Mouse (Mus musculus): ENCODE measurements around the gene Oas1a. TPM values are rescaled to one million over a fixed set of nuclear protein-coding genes. Genes with fewer than 3 reads are reported as not detected.
"Not testable (repeated sequence)": the region's sequence is repeated elsewhere in the genome, so short reads cannot be mapped to it uniquely, and the experiment has no call there.

Gene Oas1a
- polyA plus RNA-seq (2015; fragmentation: Nextera tagmentation; extraction: Ambion mirVana) = 0.88 and 0.96 TPM in 2 replicates

GRCm38 (mm10) chr5:120906791-120907733 is at the start of gene Oas1a:
TSS of gene Oas1a (minus strand) at chr5:120907521.
- WGBS = 39% methylated on average over 9 of the region's 12 CpGs

GRCm38 (mm10) chr5:120953974-120954373 is 46.7 kb upstream of the Oas1a start:
- Histone ChIP-seq H3K4me2 (no peak overlapping the region), H3K27ac (replicated peaks) (no peak overlapping the region), H3K36me3 (no peaks in the 10 kb centered on the region), H3K4me3 (no peak overlapping the region), H3K27me3 (no peaks in the 10 kb centered on the region), H3K9ac (no peak overlapping the region), H3K4me1 (replicated peaks) (no peaks in the 10 kb centered on the region), H3K9me3 (no peaks in the 10 kb centered on the region)
- 18% methylated on average over 5 of the region's 5 CpGs for WGBS
- no peak for ATAC-seq (ENCODE audit: low read depth)

More at GRCm38 (mm10) chr5:120906791-120907733, at the start of gene Oas1a:
- not testable (repeated sequence) for H3K27me3 ChIP-seq; H3K36me3 ChIP-seq; H3K4me1 ChIP-seq (replicated peaks); H3K27ac ChIP-seq (replicated peaks); H3K4me2 ChIP-seq; H3K4me3 ChIP-seq; H3K9ac ChIP-seq; H3K9me3 ChIP-seq; ATAC-seq (ENCODE audit: low read depth)

DNA sequence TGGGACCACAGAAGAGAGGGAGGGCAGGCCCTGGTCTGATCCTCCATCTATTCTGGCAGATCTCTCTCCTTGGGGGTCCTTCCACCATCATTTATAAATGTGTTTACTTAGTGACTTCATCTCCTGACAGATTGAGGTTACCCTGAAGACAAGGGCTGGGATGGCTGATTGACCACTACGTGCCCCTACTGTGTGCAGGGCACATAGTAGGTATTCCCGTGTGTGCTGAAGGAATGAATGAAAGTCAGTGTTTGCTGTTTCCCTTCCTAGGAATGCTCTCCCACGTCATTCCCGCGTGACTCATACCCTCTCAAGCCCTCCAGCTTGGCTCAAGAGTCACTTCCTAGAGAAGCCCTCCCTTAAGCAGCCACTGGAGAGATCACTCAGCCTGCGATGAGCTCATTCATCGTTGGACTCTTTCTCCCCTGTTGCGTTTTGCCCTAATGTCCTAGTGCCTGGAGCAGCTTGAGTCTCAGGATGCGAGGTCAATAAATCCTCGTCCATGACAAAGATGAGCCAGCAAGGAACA is 45.0 kb upstream of the Oas1a start:
- Histone ChIP-seq H3K4me3 (no peak overlapping the region), H3K27ac (replicated peaks) (no peak overlapping the region), H3K4me2 (no peak overlapping the region), H3K9me3 (no peaks in the 10 kb centered on the region), H3K4me1 (replicated peaks) (no peaks in the 10 kb centered on the region), H3K27me3 (no peaks in the 10 kb centered on the region), H3K36me3 (no peaks in the 10 kb centered on the region), H3K9ac (no peak overlapping the region)
- 65% methylated on average over 10 of the region's 10 CpGs for WGBS
- no peak for ATAC-seq (ENCODE audit: low read depth)

DNA sequence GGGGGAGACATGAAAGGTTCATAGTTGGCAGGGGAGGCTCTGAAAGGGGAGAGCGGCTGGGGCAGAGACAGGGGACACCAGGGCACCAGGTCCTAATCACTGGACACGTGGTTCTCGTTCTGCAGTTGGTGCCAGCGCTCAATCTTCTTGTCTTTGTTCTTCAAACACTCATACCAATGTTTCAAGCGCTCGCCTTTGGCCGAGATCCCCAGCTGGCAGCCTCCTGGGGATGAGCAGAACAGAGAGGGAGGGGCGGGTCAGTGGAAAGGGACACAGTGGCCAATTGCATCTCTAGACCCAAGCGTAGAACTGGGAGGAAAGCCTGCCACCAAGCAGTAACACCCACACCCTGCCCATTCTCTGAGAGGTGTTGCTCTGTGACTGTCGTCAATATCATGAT is 34.8 kb upstream of the Oas1a start:
- Histone ChIP-seq H3K4me1 (replicated peaks) (no peaks in the 10 kb centered on the region), H3K9me3 (no peaks in the 10 kb centered on the region), H3K27me3 (no peaks in the 10 kb centered on the region), H3K27ac (replicated peaks) (no peak overlapping the region), H3K4me2 (no peak overlapping the region), H3K9ac (no peak overlapping the region), H3K4me3 (no peak overlapping the region), H3K36me3 (no peaks in the 10 kb centered on the region)
- no peak for ATAC-seq (ENCODE audit: low read depth)
- WGBS = 66% methylated on average over 10 of the region's 10 CpGs

DNA sequence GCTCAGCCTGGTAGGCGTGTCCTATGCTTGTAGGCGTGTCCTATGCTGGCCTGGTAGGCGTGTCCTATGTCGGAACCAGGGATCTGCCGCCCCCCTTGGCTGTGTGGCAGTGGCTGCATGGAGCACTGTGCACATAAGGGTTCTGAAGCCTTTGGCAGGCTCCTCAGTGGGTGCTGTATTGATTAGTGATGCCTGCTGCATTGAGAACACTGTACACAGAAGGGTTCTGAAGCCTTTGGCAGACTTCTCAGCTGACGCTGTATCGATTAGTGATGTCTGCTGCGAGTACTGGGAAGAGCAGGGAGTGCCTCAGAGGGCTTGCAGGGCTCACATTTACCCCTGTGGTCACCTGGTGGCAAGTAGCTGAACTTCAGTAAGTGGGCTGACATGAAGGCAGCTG is 31.3 kb upstream of the Oas1a start:
- no peak overlapping the region for H3K27ac ChIP-seq (replicated peaks)
- H3K36me3 ChIP-seq = no peaks in the 10 kb centered on the region
- no peaks in the 10 kb centered on the region for H3K4me1 ChIP-seq (replicated peaks)
- WGBS = 56% methylated on average over 8 of the region's 8 CpGs
- no peaks in the 10 kb centered on the region for H3K9me3 ChIP-seq
- H3K27me3 ChIP-seq = no peaks in the 10 kb centered on the region
- H3K4me3 ChIP-seq = no peak overlapping the region
- no peak overlapping the region for H3K9ac ChIP-seq
- no peak overlapping the region for H3K4me2 ChIP-seq
- no peak for ATAC-seq (ENCODE audit: low read depth)

GRCm38 (mm10) chr5:120937841-120938240 is 30.5 kb upstream of the Oas1a start:
- Histone ChIP-seq H3K9me3 (no peaks in the 10 kb centered on the region), H3K27me3 (no peaks in the 10 kb centered on the region), H3K36me3 (no peaks in the 10 kb centered on the region), H3K4me1 (replicated peaks) (no peaks in the 10 kb centered on the region), H3K4me3 (no peak overlapping the region), H3K27ac (replicated peaks) (no peak overlapping the region), H3K4me2 (no peak overlapping the region), H3K9ac (no peak overlapping the region)
- ATAC-seq (ENCODE audit: low read depth) = no peak
- WGBS = 86% methylated on average over 4 of the region's 4 CpGs

DNA sequence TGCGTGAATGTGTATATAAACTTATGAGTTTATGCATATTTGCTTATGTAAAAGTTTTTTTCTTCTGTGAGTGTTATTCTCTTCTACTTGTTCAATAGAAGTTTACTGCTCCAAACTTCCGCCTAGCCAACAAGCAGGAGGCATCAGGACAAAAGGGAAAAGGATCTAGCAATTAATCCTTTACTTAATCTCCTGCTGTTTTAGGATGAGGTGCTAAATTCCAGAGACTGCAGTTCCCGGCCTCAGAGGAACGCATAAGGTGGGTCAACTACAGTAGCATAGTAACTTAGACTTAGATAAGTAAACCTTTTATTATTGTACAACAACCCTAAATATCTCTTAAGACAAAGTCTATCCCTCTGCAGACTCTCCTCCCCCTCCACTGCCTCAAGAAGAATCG is 26.6 kb upstream of the Oas1a start:
- Histone ChIP-seq H3K27ac (replicated peaks) (no peak overlapping the region), H3K4me1 (replicated peaks) (no peaks in the 10 kb centered on the region), H3K9ac (no peak overlapping the region), H3K27me3 (no peaks in the 10 kb centered on the region), H3K4me3 (no peak overlapping the region), H3K36me3 (no peaks in the 10 kb centered on the region), H3K4me2 (no peak overlapping the region), H3K9me3 (no peaks in the 10 kb centered on the region)
- WGBS = 6% methylated on average over 5 of the region's 5 CpGs
- ATAC-seq (ENCODE audit: low read depth) = no peak

DNA sequence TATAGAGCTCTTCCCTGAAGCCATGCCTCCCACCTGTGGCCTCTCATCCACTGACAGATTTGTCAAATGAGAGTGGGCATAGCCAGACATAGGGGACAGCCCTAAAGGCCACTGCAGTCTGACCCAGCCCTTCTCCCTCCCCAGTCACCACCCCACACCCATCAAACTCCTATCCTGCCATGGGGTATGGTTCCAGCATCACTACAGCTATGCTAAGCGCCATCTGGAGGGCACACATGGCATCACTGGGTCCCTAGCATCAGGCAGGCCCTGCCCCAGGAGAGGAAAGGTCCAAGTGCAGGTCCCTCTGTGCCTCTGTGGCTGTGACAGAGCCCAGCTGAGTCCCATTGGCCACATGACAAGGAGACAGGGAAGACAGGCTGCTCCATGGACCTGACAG is 19.7 kb upstream of the Oas1a start:
- 33% methylated on average over 1 of the region's 1 CpGs for WGBS
- Histone ChIP-seq H3K9ac (no peak overlapping the region), H3K36me3 (no peaks in the 10 kb centered on the region), H3K4me3 (no peak overlapping the region), H3K27me3 (no peaks in the 10 kb centered on the region), H3K9me3 (no peaks in the 10 kb centered on the region), H3K4me2 (no peak overlapping the region), H3K4me1 (replicated peaks) (no peaks in the 10 kb centered on the region), H3K27ac (replicated peaks) (no peak overlapping the region)
- no peak for ATAC-seq (ENCODE audit: low read depth)

GRCm38 (mm10) chr5:120926311-120926710 is 19.0 kb upstream of the Oas1a start:
- WGBS = 87% methylated on average over 2 of the region's 2 CpGs

DNA sequence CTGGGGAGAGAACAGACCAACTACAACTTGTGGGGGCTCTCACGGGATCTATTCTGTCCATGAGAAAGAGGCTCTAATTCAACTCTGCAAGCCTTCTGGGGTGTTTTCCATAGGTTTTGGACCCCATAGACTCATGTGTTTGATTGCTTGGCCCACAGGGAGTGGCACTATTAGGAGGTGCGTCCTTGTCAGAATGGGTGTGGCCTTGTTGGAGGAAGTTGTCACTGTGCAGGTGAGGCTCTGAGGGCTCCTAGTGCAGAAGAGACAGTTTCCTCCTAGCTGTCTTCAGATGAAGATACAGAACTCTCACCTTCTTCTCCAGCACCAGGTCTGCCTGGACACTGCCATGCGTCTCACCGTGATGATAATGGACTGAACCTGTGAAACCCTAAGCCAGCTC is 17.2 kb upstream of the Oas1a start:
- H3K4me3 ChIP-seq; H3K9ac ChIP-seq; H3K4me1 ChIP-seq (replicated peaks); H3K27me3 ChIP-seq; H3K9me3 ChIP-seq; H3K4me2 ChIP-seq; ATAC-seq (ENCODE audit: low read depth); H3K36me3 ChIP-seq; H3K27ac ChIP-seq (replicated peaks): not testable (repeated sequence)
- WGBS = 87% methylated on average over 4 of the region's 4 CpGs

More at GRCm38 (mm10) chr5:120926311-120926710, 19.0 kb upstream of the Oas1a start:
- not testable (repeated sequence) for H3K9ac ChIP-seq; H3K4me2 ChIP-seq; H3K9me3 ChIP-seq; H3K27ac ChIP-seq (replicated peaks); H3K27me3 ChIP-seq; H3K4me1 ChIP-seq (replicated peaks); H3K4me3 ChIP-seq; ATAC-seq (ENCODE audit: low read depth); H3K36me3 ChIP-seq

DNA sequence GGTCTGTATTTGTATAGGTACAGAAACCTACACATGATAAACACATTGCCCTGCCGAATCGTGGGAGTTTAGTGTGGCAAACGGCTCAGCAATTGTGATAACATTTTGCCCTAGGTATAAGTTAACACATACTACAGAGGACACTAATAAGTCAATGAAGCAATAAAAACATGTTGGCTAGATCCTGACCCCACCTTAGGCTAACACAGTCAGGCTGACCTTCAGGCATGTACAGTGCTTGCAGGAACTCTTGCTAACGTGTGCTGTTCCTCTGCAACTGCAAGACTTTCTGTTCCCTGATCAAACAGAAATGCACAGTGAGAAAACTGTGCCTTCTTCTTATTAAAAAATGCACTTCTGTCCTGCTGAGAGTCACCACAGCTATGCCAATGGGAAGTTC is 16.6 kb upstream of the Oas1a start:
- no peaks in the 10 kb centered on the region for H3K27me3 ChIP-seq
- H3K4me2 ChIP-seq = no peak overlapping the region
- 93% methylated on average over 4 of the region's 4 CpGs for WGBS
- H3K4me3 ChIP-seq = no peak overlapping the region
- H3K9me3 ChIP-seq = no peaks in the 10 kb centered on the region
- ATAC-seq (ENCODE audit: low read depth) = no peak
- no peaks in the 10 kb centered on the region for H3K4me1 ChIP-seq (replicated peaks)
- H3K9ac ChIP-seq = no peak overlapping the region
- no peak overlapping the region for H3K27ac ChIP-seq (replicated peaks)
- no peaks in the 10 kb centered on the region for H3K36me3 ChIP-seq

DNA sequence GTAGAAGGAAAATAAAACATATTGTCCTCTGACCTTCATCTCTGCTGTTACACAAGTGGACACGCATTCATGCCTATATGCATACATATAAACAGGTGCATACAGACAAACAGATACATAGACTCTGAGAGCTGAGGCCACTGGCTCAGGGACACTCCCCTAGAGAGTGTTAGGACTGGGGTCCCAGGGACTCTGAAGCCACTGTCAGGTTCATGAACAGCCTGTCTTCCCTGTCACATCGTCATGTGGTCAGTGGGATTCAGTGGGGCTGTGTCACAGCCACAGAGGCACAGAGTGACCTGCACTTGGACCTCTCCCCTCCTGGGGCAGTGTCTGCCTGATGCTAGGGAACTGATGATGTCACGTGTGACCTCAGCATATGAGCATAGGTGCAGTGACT is 13.0 kb upstream of the Oas1a start:
- no peaks in the 10 kb centered on the region for H3K4me1 ChIP-seq (replicated peaks)
- no peak overlapping the region for H3K9ac ChIP-seq
- H3K4me3 ChIP-seq = no peak overlapping the region
- H3K9me3 ChIP-seq = no peaks in the 10 kb centered on the region
- no peak for ATAC-seq (ENCODE audit: low read depth)
- no peak overlapping the region for H3K27ac ChIP-seq (replicated peaks)
- no peak overlapping the region for H3K4me2 ChIP-seq
- 81% methylated on average over 3 of the region's 3 CpGs for WGBS
- H3K36me3 ChIP-seq = no peaks in the 10 kb centered on the region
- H3K27me3 ChIP-seq = no peaks in the 10 kb centered on the region

Measured in neural tube, embryonic 13.5 days (tissue).